Mouse (Mus musculus) small intestine, adult 2 months (tissue): ENCODE data around the gene Fpr2. TPM values are rescaled to one million over a fixed set of nuclear protein-coding genes. Genes with fewer than 3 reads are reported as not detected.

Source experiments
- H3K27ac ChIP-seq: fragments of 200-500 bp; 2 replicates; pipeline ENCODE4 v1.5.1; 2012; ENCODE audit warnings: low read depth, low read length, control low read depth, inconsistent platforms; ENCODE audit not compliant: insufficient read depth
- H3K27me3 ChIP-seq: fragments of 200-500 bp; 2 replicates; pipeline ENCODE4 v1.6.1; 2012; ENCODE audit warnings: mild to moderate bottlenecking, moderate library complexity, low read length, inconsistent platforms; ENCODE audit not compliant: control insufficient read depth, insufficient read depth
- H3K36me3 ChIP-seq: fragments of 200-500 bp; 2 replicates; pipeline ENCODE4 v1.6.1; 2012; ENCODE audit warnings: mild to moderate bottlenecking, low read length, control low read depth, inconsistent platforms; ENCODE audit not compliant: control insufficient read depth, insufficient read depth
- H3K4me1 ChIP-seq: fragments of 200-500 bp; 2 replicates; pipeline ENCODE4 v1.6.1; 2012; ENCODE audit warnings: low read length, inconsistent platforms, mixed read lengths; ENCODE audit not compliant: control insufficient read depth, insufficient read depth, insufficient read length
- H3K4me3 ChIP-seq: fragments of 200-500 bp; 2 replicates; pipeline ENCODE4 v1.5.1; 2012; ENCODE audit warnings: low read depth, mild to moderate bottlenecking, control low read depth, inconsistent platforms, low read length, moderate library complexity
- CTCF ChIP-seq: fragments of 200-500 bp; IDR thresholded peaks from 2 replicates; pipeline ENCODE4 v1.5.1; 2012; ENCODE audit warnings: low read depth, mild to moderate bottlenecking, control low read depth, inconsistent platforms, low read length, moderate library complexity, mixed read lengths; ENCODE audit not compliant: insufficient replicate concordance, insufficient read length; ENCODE audit errors: extremely low read depth
- POLR2A ChIP-seq: fragments of 200-500 bp; IDR thresholded peaks from 2 replicates; pipeline ENCODE4 v1.6.1; 2012; ENCODE audit warnings: low read depth, mild to moderate bottlenecking, control low read depth, inconsistent platforms, low read length, moderate library complexity
- WGBS: fragments of 180-500 bp; shearing (Covaris S2); methylation state at CpG from one replicate; pipeline ENCODE4 v1.1.7; 2018; 5-methylcytosine and 5-hydroxymethylcytosine counted together
- polyA plus RNA-seq: library from polyadenylated mRNA; depleted of rRNA; stranded (reverse); fragments of >200 nt; gene quantifications from 2 replicates; pipeline ENCODE4 v1.2.3, GENCODE M21; 2012; rRNA removed

The Fpr2 gene
- polyA plus RNA-seq, 1 experiment, result 0.19 TPM

- Histone ChIP-seq H3K36me3 (no peaks in the 10 kb centered on the region), H3K27me3 (no peaks in the 10 kb centered on the region), H3K4me3 (no peak overlapping the region), H3K27ac (no peak overlapping the region), H3K4me1 (no peaks in the 10 kb centered on the region)
- 82% methylated on average over 1 of the region's 1 CpGs for WGBS
- no peak for TF ChIP-seq CTCF
- no peak for TF ChIP-seq POLR2A
These were observed 29.8 kb downstream of the Fpr2 start for GRCm38 (mm10) chr17:17917376-17917775.

GRCm38 (mm10) chr17:17917782-17918181 is 30.2 kb downstream of the Fpr2 start:
- no peaks in the 10 kb centered on the region for H3K27me3 ChIP-seq
- H3K36me3 ChIP-seq, result no peaks in the 10 kb centered on the region
- no peaks in the 10 kb centered on the region for H3K4me1 ChIP-seq
- no peak overlapping the region for H3K27ac ChIP-seq
- no peak overlapping the region for H3K4me3 ChIP-seq
- no peak for TF ChIP-seq CTCF
- no peak for TF ChIP-seq POLR2A

Other genes with a start within 250 kb of the Fpr2 start
- not detected in 2 replicates for gene Vmn2r90, start 184.1 kb upstream of the Fpr2 start, polyA plus RNA-seq
- 4.2 and 4.3 TPM in 2 replicates for gene Spaca6, start 60.7 kb upstream of the Fpr2 start, polyA plus RNA-seq
- 0.16 and 0.29 TPM in 2 replicates for gene Has1, start 32.6 kb upstream of the Fpr2 start, polyA plus RNA-seq
- gene Fpr1, start 3.9 kb upstream of the Fpr2 start, polyA plus RNA-seq, result 0.09 and 0.11 TPM in 2 replicates
- gene Fpr3, start within 50 bp of the Fpr2 start, polyA plus RNA-seq, result not detected in 2 replicates
- gene Fpr-rs4, start 133.9 kb downstream of the Fpr2 start, polyA plus RNA-seq, result not detected in 2 replicates
- gene Vmn2r124, start 161.6 kb downstream of the Fpr2 start, polyA plus RNA-seq, result not detected in 2 replicates
- not detected in 2 replicates for gene Vmn2r91, start 197.2 kb downstream of the Fpr2 start, polyA plus RNA-seq